In genomic region chr16:31235457-31236310, GRCm38 (mm10) we compare ENCODE assay signal across 8 mouse cellular contexts. TPM values are rescaled to one million over a fixed set of nuclear protein-coding genes. Genes with fewer than 3 reads are reported as not detected.
DNase-seq lines count a peak whose midpoint lies in the region; ATAC-seq and TF ChIP-seq lines count a peak whose summit lies in the region.

No protein-coding gene starts in this region.

- no peak for TF ChIP-seq EP300 in liver, postnatal 0 days (IDR thresholded peaks at IDR 0.05; ENCODE audit: low read depth)

- H3K36me3 ChIP-seq in lung, embryonic 15.5 days: no peaks in the 10 kb centered on the region
- no peaks in the 10 kb centered on the region for H3K36me3 ChIP-seq in heart, embryonic 13.5 days
- H3K36me3 ChIP-seq in liver, postnatal 0 days (replicated peaks; ENCODE audit: insufficient read depth, low read length): no peaks in the 10 kb centered on the region
- H3K36me3 ChIP-seq in stomach, embryonic 15.5 days: no peaks in the 10 kb centered on the region

- TF ChIP-seq CTCF in liver, postnatal 0 days (IDR thresholded peaks at IDR 0.05; ENCODE audit: low read depth): no peak

- H3K4me3 ChIP-seq in lung, embryonic 15.5 days: no peak overlapping the region
- peak overlapping the region; percentile 29 for H3K4me3 ChIP-seq in heart, embryonic 13.5 days
- peak overlapping the region; percentile 8; the same call in 1 of the 2 replicates for H3K4me3 ChIP-seq in liver, postnatal 0 days (ENCODE audit: low read depth, low read length)
- H3K4me3 ChIP-seq in stomach, embryonic 15.5 days (replicated peaks): no peak overlapping the region

- H3K9ac ChIP-seq in lung, embryonic 15.5 days: no peak overlapping the region
- no peak overlapping the region for H3K9ac ChIP-seq in heart, embryonic 13.5 days
- no peak overlapping the region; the same call in 1 of the 2 replicates for H3K9ac ChIP-seq in liver, postnatal 0 days (replicated peaks)
- no peak overlapping the region for H3K9ac ChIP-seq in stomach, embryonic 15.5 days

- peak overlapping the region; percentile 22; the same call in 1 of the 2 replicates for H3K4me2 ChIP-seq in lung, embryonic 15.5 days
- H3K4me2 ChIP-seq in heart, embryonic 13.5 days: peak overlapping the region; percentile 59
- peak overlapping the region; percentile 59 for H3K4me2 ChIP-seq in liver, postnatal 0 days (ENCODE audit: low read depth, low read length)
- H3K4me2 ChIP-seq in stomach, embryonic 15.5 days: 0 out of 2 replicates have a peak overlapping the region, but pooled peaks have one; percentile 21

- peaks cover 13% of the 10 kb centered on the region for H3K4me1 ChIP-seq in lung, embryonic 15.5 days
- H3K4me1 ChIP-seq in heart, embryonic 13.5 days: peaks cover 23% of the 10 kb centered on the region
- H3K4me1 ChIP-seq in liver, postnatal 0 days (ENCODE audit: insufficient read depth): peaks cover 9% of the 10 kb centered on the region; the same call in 1 of the 2 replicates
- H3K4me1 ChIP-seq in stomach, embryonic 15.5 days: peaks cover 12% of the 10 kb centered on the region

- H3K27me3 ChIP-seq in lung, embryonic 15.5 days: 0 out of 2 replicates have a peak, but pooled peaks cover 7% of the 10 kb centered on the region
- H3K27me3 ChIP-seq in heart, embryonic 13.5 days (replicated peaks): no peaks in the 10 kb centered on the region; the same call in 1 of the 2 replicates
- no peaks in the 10 kb centered on the region for H3K27me3 ChIP-seq in liver, postnatal 0 days (ENCODE audit: insufficient read depth, low read length)
- H3K27me3 ChIP-seq in stomach, embryonic 15.5 days (replicated peaks): no peaks in the 10 kb centered on the region

- 27% methylated on average over 17 of the region's 18 CpGs for WGBS in lung, embryonic 15.5 days
- 14% methylated on average over 18 of the region's 18 CpGs for WGBS in heart, embryonic 13.5 days
- WGBS in liver, postnatal 0 days (ENCODE audit: insufficient replicate concordance): 17% methylated on average over 18 of the region's 18 CpGs
- 31% methylated on average over 18 of the region's 18 CpGs for WGBS in stomach, embryonic 15.5 days

- no peak for DNase-seq in lung, postnatal 10 days
- peak; percentile 35 for DNase-seq in adrenal gland, postnatal 25 days
- DNase-seq in liver, postnatal 0 days: peak; percentile 36
- no peak for DNase-seq in cerebellum, adult 11 months
- DNase-seq in left cerebral cortex, postnatal 10 days (ENCODE audit: extremely low spot score in 1 of 2, low spot score in 2 of 2): no peak

- ATAC-seq in lung, embryonic 15.5 days (ENCODE audit: borderline replicate concordance, extremely low read depth, low FRiP score, low TSS enrichment): no peak
- no peak for ATAC-seq in heart, embryonic 13.5 days (ENCODE audit: extremely low read depth, insufficient number of reproducible peaks, low FRiP score, low TSS enrichment)
- ATAC-seq in liver, postnatal 0 days: peak; percentile 46
- ATAC-seq in stomach, embryonic 15.5 days (ENCODE audit: insufficient read depth, low FRiP score, low read depth): 0 out of 2 replicates have a peak, but pooled peaks have one; percentile 43

- intact Hi-C loops in left cerebral cortex, postnatal 10 days (cut with DNase I): no loop called here

- no peaks in the 10 kb centered on the region for H3K9me3 ChIP-seq in lung, embryonic 15.5 days
- H3K9me3 ChIP-seq in heart, embryonic 13.5 days: peaks cover 3% of the 10 kb centered on the region; the same call in 1 of the 2 replicates
- no peaks in the 10 kb centered on the region for H3K9me3 ChIP-seq in liver, postnatal 0 days (ENCODE audit: low read length)
- no peaks in the 10 kb centered on the region for H3K9me3 ChIP-seq in stomach, embryonic 15.5 days

- no peak overlapping the region for H3K27ac ChIP-seq in lung, embryonic 15.5 days
- H3K27ac ChIP-seq in heart, embryonic 13.5 days (replicated peaks): no peak overlapping the region
- H3K27ac ChIP-seq in liver, postnatal 0 days (ENCODE audit: low read depth): 0 out of 2 replicates have a peak overlapping the region, but pooled peaks have one; percentile 29
- no peak overlapping the region for H3K27ac ChIP-seq in stomach, embryonic 15.5 days

RNA-seq across cellular contexts. Expression of gene Acap2, which starts 34.6 kb away (rescaled TPM):
- 24.6 and 27.2 TPM in 2 replicates for polyA plus RNA-seq in lung, embryonic 15.5 days (2015; fragmentation: Nextera tagmentation; extraction: Ambion mirVana)
- 43.3 and 49.5 TPM in 2 replicates for total RNA-seq in adrenal gland, postnatal 25 days (2021)
- polyA plus RNA-seq in heart, embryonic 13.5 days (2015; fragmentation: Nextera tagmentation; extraction: Ambion mirVana): 10.3 and 10.9 TPM in 2 replicates
- 4.5 and 5.6 TPM in 2 replicates for polyA plus RNA-seq in liver, postnatal 0 days (2015; fragmentation: Nextera tagmentation; extraction: Ambion mirVana)
- 17.7 and 19.9 TPM in 2 replicates for polyA plus RNA-seq in stomach, embryonic 15.5 days (2015; fragmentation: Nextera tagmentation; extraction: Ambion mirVana)
- total RNA-seq in left cerebral cortex, postnatal 10 days (2021): 10 to 100 TPM; 74.9 to 80.1 TPM

RNA-seq across cellular contexts. Expression of gene Ppp1r2, which starts 39.4 kb away (rescaled TPM):
- 107 TPM in 2 replicates for polyA plus RNA-seq in lung, embryonic 15.5 days (2015; fragmentation: Nextera tagmentation; extraction: Ambion mirVana)
- total RNA-seq in adrenal gland, postnatal 25 days (2021): 70.9 and 74.0 TPM in 2 replicates
- 92.6 and 93.3 TPM in 2 replicates for polyA plus RNA-seq in heart, embryonic 13.5 days (2015; fragmentation: Nextera tagmentation; extraction: Ambion mirVana)
- 36.4 and 36.8 TPM in 2 replicates for polyA plus RNA-seq in liver, postnatal 0 days (2015; fragmentation: Nextera tagmentation; extraction: Ambion mirVana)
- 85.9 and 90.5 TPM in 2 replicates for polyA plus RNA-seq in stomach, embryonic 15.5 days (2015; fragmentation: Nextera tagmentation; extraction: Ambion mirVana)
- 10 to 100 TPM; 65.8 to 71.9 TPM for total RNA-seq in left cerebral cortex, postnatal 10 days (2021)

Comparison
In these comparisons a context has a peak if more than half of its experiments do, and no peak if none do; other contexts are left out.
1. ATAC-seq: peak in liver, postnatal 0 days (single experiment) and stomach, embryonic 15.5 days (single experiment); none in lung, embryonic 15.5 days (single experiment) and heart, embryonic 13.5 days (single experiment).
2. H3K4me3 ChIP-seq: peak in heart, embryonic 13.5 days (single experiment) and liver, postnatal 0 days (single experiment); none in lung, embryonic 15.5 days (single experiment) and stomach, embryonic 15.5 days (single experiment).
3. DNase-seq: peak in adrenal gland, postnatal 25 days (single experiment) and liver, postnatal 0 days (single experiment); none in lung, postnatal 10 days (single experiment), cerebellum, adult 11 months (single experiment) and left cerebral cortex, postnatal 10 days (0 of 2).
4. Peak in every context shown above with its lines, with median percentiles within 50 percentile points of each other: H3K4me2 ChIP-seq.